Mouse (Mus musculus) inflammation-experienced regulatory T-cells, adult 6 months (primary cell): ENCODE results near the gene Lif. TPM values are rescaled to one million over a fixed set of nuclear protein-coding genes. Genes with fewer than 3 reads are reported as not detected.
A peak's percentile ranks its signal among the peaks of the same experiment; 100 is the strongest.

ENCODE experiments used
- ATAC-seq: one replicate; pipeline ENCODE4 v1.8.0; 2017
- polyA plus RNA-seq, 3 experiments: library from polyadenylated mRNA; unstranded; fragments of 100-300 nt; shearing (Covaris generic); gene quantifications; one replicate each; pipeline ENCODE4 v1.2.1; 2017

Gene Lif
- 1 to 10 TPM; 1.9 to 2.6 (median 2.5) TPM for polyA plus RNA-seq

- no peak for ATAC-seq
These were observed at the start of gene Lif for GRCm38 (mm10) chr11:4256846-4257607. Gene Lif, plus strand, starts transcription at chr11:4257557.

- no peak for ATAC-seq
These were observed 49.7 kb upstream of the Lif start for GRCm38 (mm10) chr11:4207655-4208054.

- ATAC-seq: no peak
These were observed 47.8 kb upstream of the Lif start for GRCm38 (mm10) chr11:4209556-4209955.

- ATAC-seq: no peak
These were observed 46.6 kb upstream of the Lif start for GRCm38 (mm10) chr11:4210786-4211185.

- ATAC-seq: no peak
These were observed 44.2 kb upstream of the Lif start for GRCm38 (mm10) chr11:4213107-4213506.

- no peak for ATAC-seq
These were observed 42.8 kb upstream of the Lif start for GRCm38 (mm10) chr11:4214572-4214971.

- no peak for ATAC-seq
These were observed 42.3 kb upstream of the Lif start for GRCm38 (mm10) chr11:4215061-4215460.

- ATAC-seq: no peak
These were observed 40.9 kb upstream of the Lif start for GRCm38 (mm10) chr11:4216248-4217000.

GRCm38 (mm10) chr11:4217914-4218629, 39.3 kb upstream of the Lif start, which contains the start of gene Castor1:
Gene Castor1, plus strand, starts transcription at chr11:4218225.
- peak; percentile 91 for ATAC-seq

- ATAC-seq: peak; percentile 6
These were observed 38.7 kb upstream of the Lif start for GRCm38 (mm10) chr11:4218637-4219036.

- ATAC-seq: no peak
These were observed 38.0 kb upstream of the Lif start for GRCm38 (mm10) chr11:4219317-4219751.

- no peak for ATAC-seq
These were observed 37.4 kb upstream of the Lif start for GRCm38 (mm10) chr11:4219908-4220307.

GRCm38 (mm10) chr11:4220443-4221400, 36.6 kb upstream of the Lif start:
- ATAC-seq: peak; percentile 51

- ATAC-seq: no peak
These were observed 35.1 kb upstream of the Lif start for GRCm38 (mm10) chr11:4222046-4222950.

GRCm38 (mm10) chr11:4223393-4224188, 33.8 kb upstream of the Lif start:
- no peak for ATAC-seq

GRCm38 (mm10) chr11:4224223-4224622, 33.1 kb upstream of the Lif start:
- ATAC-seq: no peak

GRCm38 (mm10) chr11:4226569-4227325, 30.6 kb upstream of the Lif start:
- no peak for ATAC-seq

- ATAC-seq: no peak
These were observed 28.9 kb upstream of the Lif start for GRCm38 (mm10) chr11:4228463-4228862.

GRCm38 (mm10) chr11:4229841-4230240, 27.5 kb upstream of the Lif start:
- ATAC-seq: no peak
